Mouse (Mus musculus): ENCODE data around the gene Cux1. TPM values are rescaled to one million over a fixed set of nuclear protein-coding genes. Genes with fewer than 3 reads are reported as not detected.

The Cux1 gene
- polyA plus RNA-seq, 1 experiment from 2014 or later, result 109 TPM

DNA sequence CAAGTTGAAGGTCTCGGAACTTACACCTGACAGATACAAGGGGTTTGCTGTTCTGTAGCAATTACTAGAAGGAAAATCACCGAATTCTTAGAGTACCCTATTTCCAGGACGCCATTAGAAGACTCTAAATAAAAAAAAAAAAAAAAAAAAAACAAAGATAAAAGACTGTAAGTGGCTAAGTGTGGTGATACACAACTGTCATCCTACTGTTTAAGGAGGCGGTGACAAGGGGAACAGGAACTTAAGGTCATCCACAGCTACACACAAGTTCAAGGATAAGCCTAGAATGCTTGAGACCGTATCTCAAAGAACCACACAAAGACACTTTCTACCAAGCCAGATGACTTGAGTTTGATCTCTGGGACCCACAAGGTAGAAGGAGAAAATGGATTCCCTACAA is 56.7 kb downstream of the Cux1 start:
- 0 out of 2 replicates have a peak, but pooled peaks cover under 1% of the 10 kb centered on the region for H3K4me1 ChIP-seq (ENCODE audit: control insufficient read depth, insufficient read depth, low read length)
- no peak for DNase-seq (ENCODE audit: low spot score)
- no peak overlapping the region for H3K27ac ChIP-seq (ENCODE audit: low read depth, low read length)
- H3K9me3 ChIP-seq (ENCODE audit: control insufficient read depth, low read length), result no peaks in the 10 kb centered on the region
- H3K36me3 ChIP-seq (ENCODE audit: control insufficient read depth, insufficient read depth, low read length), result no peaks in the 10 kb centered on the region
- WGBS, result 92% methylated on average over 5 of the region's 5 CpGs
- ATAC-seq (ENCODE audit: insufficient read depth, low FRiP score, low TSS enrichment), result no peak
- no peaks in the 10 kb centered on the region for H3K27me3 ChIP-seq (ENCODE audit: control insufficient read depth, insufficient read depth, low read length)
- no peak overlapping the region for H3K9ac ChIP-seq (ENCODE audit: low read length)
- no peak overlapping the region for H3K4me3 ChIP-seq (ENCODE audit: low read depth, low read length)
- H3K4me2 ChIP-seq (ENCODE audit: low read depth), result no peak overlapping the region

DNA sequence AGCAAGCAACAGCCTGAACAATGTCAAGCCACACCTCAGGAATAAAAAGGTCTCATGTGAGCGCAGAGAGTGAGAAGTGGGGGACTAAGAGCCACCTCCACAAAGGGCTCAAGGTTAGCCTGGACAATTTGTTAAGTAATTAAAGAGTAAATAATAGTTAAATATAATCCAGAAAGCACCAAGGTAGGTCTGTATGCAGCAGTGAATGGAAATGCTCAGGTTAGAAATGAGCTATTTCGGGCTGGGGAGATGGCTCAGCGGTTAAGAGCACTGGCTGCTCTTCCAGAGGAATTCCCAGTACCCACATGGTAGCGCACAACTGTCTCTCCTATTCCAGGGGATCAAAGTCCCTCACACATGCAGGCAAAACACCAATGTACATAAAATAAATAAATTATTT is 59.7 kb downstream of the Cux1 start:
- DNase-seq (ENCODE audit: low spot score), result no peak
- ATAC-seq (ENCODE audit: insufficient read depth, low FRiP score, low TSS enrichment), result no peak
- no peak overlapping the region for H3K9ac ChIP-seq (ENCODE audit: low read length)
- 0 out of 2 replicates have a peak, but pooled peaks cover 5% of the 10 kb centered on the region for H3K4me1 ChIP-seq (ENCODE audit: control insufficient read depth, insufficient read depth, low read length)
- H3K4me2 ChIP-seq (ENCODE audit: low read depth), result no peak overlapping the region
- no peaks in the 10 kb centered on the region for H3K27me3 ChIP-seq (ENCODE audit: control insufficient read depth, insufficient read depth, low read length)
- no peaks in the 10 kb centered on the region for H3K9me3 ChIP-seq (ENCODE audit: control insufficient read depth, low read length)
- no peaks in the 10 kb centered on the region for H3K36me3 ChIP-seq (ENCODE audit: control insufficient read depth, insufficient read depth, low read length)
- no peak overlapping the region for H3K27ac ChIP-seq (ENCODE audit: low read depth, low read length)
- WGBS, result 93% methylated on average over 4 of the region's 4 CpGs
- H3K4me3 ChIP-seq (ENCODE audit: low read depth, low read length), result no peak overlapping the region

DNA sequence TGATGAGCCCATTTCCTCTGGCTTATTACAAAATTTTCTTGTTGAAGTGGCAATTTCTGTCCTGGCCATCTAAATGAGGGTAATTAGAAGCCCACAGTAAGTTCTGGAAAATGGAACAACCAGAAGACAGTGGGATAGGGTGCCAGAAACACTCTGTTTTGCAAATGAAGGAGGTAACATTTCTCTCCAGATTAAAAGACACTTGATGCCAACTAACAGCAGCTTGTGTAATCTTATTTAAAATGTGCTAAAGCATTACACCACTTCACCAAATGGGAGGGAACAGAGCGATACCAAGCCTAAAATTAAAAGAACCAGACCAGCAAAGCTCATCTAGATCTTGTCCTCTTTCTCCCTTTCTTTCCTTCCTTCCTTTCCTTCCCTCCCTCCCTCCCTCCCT is 61.0 kb downstream of the Cux1 start:
- ATAC-seq (ENCODE audit: insufficient read depth, low FRiP score, low TSS enrichment) (no peak), DNase-seq (ENCODE audit: low spot score) (no peak)
- Histone ChIP-seq H3K4me1 (ENCODE audit: control insufficient read depth, insufficient read depth, low read length) (0 out of 2 replicates have a peak, but pooled peaks cover 5% of the 10 kb centered on the region), H3K27ac (ENCODE audit: low read depth, low read length) (no peak overlapping the region), H3K4me3 (ENCODE audit: low read depth, low read length) (no peak overlapping the region), H3K36me3 (ENCODE audit: control insufficient read depth, insufficient read depth, low read length) (no peaks in the 10 kb centered on the region), H3K9me3 (ENCODE audit: control insufficient read depth, low read length) (no peaks in the 10 kb centered on the region), H3K9ac (ENCODE audit: low read length) (no peak overlapping the region), H3K4me2 (ENCODE audit: low read depth) (no peak overlapping the region), H3K27me3 (ENCODE audit: control insufficient read depth, insufficient read depth, low read length) (no peaks in the 10 kb centered on the region)
- WGBS, result 89% methylated on average over 1 of the region's 1 CpGs

DNA sequence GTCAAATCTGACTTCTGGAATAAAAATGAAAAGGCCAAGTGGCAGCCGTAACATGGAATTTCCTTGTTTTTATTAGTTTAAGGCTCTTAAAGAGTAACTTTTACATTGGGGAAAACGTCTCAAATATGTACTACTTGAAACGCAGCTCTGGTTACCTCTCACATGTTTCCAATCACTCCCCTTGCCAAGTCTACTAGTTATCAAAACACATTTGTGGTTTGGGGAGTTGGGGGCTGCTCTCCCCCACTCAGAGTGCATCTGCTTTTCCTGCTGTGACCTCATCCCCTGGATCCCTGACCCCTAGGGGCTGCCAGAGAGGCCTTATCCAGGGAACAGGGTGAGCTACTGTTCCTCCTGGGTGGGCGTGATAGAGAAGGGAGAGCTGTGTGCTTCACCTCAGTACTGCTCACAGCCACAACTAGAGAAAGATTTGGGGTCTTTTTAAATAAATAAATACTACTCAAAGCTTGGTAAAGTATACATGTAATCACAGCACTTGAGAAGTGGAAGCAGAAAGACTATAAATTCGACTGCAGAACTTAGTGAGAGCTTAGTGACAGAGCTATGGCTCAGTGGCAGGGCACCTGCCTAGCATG is 64.7 kb downstream of the Cux1 start:
- Histone ChIP-seq H3K4me3 (ENCODE audit: low read depth, low read length) (no peak overlapping the region), H3K4me2 (ENCODE audit: low read depth) (no peak overlapping the region)
- DNase-seq (ENCODE audit: low spot score), result no peak

DNA sequence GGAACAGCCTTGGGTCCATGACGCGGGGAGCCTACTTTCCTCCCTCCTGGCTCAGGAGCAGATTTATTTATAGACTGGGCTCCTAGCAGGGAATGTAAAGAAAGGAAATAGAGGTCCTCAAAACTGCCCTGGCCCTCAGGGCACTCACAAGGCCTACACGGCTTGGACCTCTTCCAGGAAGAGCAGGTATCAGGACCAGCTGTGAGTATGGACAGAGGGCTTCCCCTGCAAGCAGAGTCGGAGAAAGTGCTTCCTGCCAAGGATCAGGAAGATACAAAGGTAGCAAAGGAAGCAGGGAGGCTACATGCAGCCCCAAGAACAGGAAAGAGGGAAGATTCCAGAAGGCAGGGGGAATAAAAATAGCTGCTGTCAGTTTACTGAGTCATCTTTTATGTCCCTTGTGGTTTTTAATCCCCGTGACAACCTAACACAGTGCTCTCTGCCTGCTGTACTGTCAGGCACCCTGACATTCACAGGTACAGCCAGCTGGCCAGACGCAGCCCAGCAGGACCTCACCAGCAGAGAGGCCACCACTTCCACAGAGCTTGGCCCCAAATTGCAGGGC is 66.9 kb downstream of the Cux1 start:
- Histone ChIP-seq H3K4me3 (ENCODE audit: low read depth, low read length) (no peak overlapping the region), H3K9me3 (ENCODE audit: control insufficient read depth, low read length) (no peaks in the 10 kb centered on the region), H3K9ac (ENCODE audit: low read length) (no peak overlapping the region), H3K36me3 (ENCODE audit: control insufficient read depth, insufficient read depth, low read length) (no peaks in the 10 kb centered on the region), H3K4me2 (ENCODE audit: low read depth) (no peak overlapping the region), H3K27me3 (ENCODE audit: control insufficient read depth, insufficient read depth, low read length) (no peaks in the 10 kb centered on the region), H3K4me1 (ENCODE audit: control insufficient read depth, insufficient read depth, low read length) (peaks cover 11% of the 10 kb centered on the region; the same call in 1 of the 2 replicates), H3K27ac (ENCODE audit: low read depth, low read length) (no peak overlapping the region)
- DNase-seq (ENCODE audit: low spot score) (no peak), ATAC-seq (ENCODE audit: insufficient read depth, low FRiP score, low TSS enrichment) (no peak)
- WGBS, result 60% methylated on average over 6 of the region's 6 CpGs

More for the DNA sequence above, 64.7 kb downstream of the Cux1 start:
- no peak overlapping the region for H3K27ac ChIP-seq (ENCODE audit: low read depth, low read length)
- no peak for ATAC-seq (ENCODE audit: insufficient read depth, low FRiP score, low TSS enrichment)
- WGBS, result 50% methylated on average over 5 of the region's 5 CpGs
- H3K9me3 ChIP-seq (ENCODE audit: control insufficient read depth, low read length), result no peaks in the 10 kb centered on the region
- peaks cover 11% of the 10 kb centered on the region; the same call in 1 of the 2 replicates for H3K4me1 ChIP-seq (ENCODE audit: control insufficient read depth, insufficient read depth, low read length)
- H3K9ac ChIP-seq (ENCODE audit: low read length), result no peak overlapping the region
- H3K36me3 ChIP-seq (ENCODE audit: control insufficient read depth, insufficient read depth, low read length), result no peaks in the 10 kb centered on the region
- no peaks in the 10 kb centered on the region for H3K27me3 ChIP-seq (ENCODE audit: control insufficient read depth, insufficient read depth, low read length)

DNA sequence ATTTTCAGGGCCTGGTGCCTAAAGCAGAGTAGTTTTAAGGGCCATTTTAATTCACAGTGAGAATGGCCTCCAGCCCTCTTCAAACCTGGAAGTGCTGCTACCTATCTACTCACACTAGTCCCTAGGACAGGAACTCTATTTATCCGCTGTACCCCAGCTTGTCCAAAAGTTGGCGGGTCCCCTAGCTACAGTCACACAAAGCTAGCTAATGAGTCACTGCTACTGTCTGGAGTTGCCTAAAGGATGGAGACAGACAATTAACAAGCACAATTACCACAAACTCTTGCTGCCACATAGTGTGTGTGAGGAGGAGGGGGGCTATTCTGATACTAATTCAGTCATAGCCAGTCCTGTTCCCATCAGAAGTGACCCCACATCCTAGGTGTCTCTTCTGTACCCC is 68.0 kb downstream of the Cux1 start:
- H3K27ac ChIP-seq (ENCODE audit: low read depth, low read length), result no peak overlapping the region
- no peak overlapping the region for H3K4me3 ChIP-seq (ENCODE audit: low read depth, low read length)
- peaks cover 6% of the 10 kb centered on the region; the same call in 1 of the 2 replicates for H3K4me1 ChIP-seq (ENCODE audit: control insufficient read depth, insufficient read depth, low read length)
- 94% methylated on average over 2 of the region's 2 CpGs for WGBS
- ATAC-seq (ENCODE audit: insufficient read depth, low FRiP score, low TSS enrichment) (no peak), DNase-seq (ENCODE audit: low spot score) (no peak)
- no peaks in the 10 kb centered on the region for H3K36me3 ChIP-seq (ENCODE audit: control insufficient read depth, insufficient read depth, low read length)
- H3K9ac ChIP-seq (ENCODE audit: low read length), result no peak overlapping the region
- no peaks in the 10 kb centered on the region for H3K27me3 ChIP-seq (ENCODE audit: control insufficient read depth, insufficient read depth, low read length)
- no peak overlapping the region for H3K4me2 ChIP-seq (ENCODE audit: low read depth)
- H3K9me3 ChIP-seq (ENCODE audit: control insufficient read depth, low read length), result no peaks in the 10 kb centered on the region

DNA sequence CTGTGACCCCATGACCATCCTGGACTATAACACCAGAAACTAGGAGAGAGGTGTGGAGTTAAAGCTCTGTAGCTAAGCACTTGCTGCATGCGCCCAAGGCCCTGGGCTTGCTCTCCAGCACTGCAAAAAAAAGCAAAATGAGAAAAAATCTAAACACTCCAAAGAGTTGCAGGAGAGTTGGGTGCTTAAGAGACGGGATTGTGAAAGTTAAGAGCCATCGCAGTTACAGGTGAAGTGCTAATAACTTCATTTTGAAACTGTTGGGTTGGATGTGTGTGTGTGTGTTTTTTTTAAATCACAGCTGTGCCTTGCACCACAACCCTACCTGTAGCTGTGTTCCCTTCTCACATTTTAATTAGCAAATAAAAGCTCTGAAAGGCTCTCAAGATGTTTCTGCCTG is 68.5 kb downstream of the Cux1 start:
- no peak overlapping the region for H3K9ac ChIP-seq (ENCODE audit: low read length)
- H3K27me3 ChIP-seq (ENCODE audit: control insufficient read depth, insufficient read depth, low read length), result no peaks in the 10 kb centered on the region
- peaks cover 6% of the 10 kb centered on the region; the same call in 1 of the 2 replicates for H3K4me1 ChIP-seq (ENCODE audit: control insufficient read depth, insufficient read depth, low read length)
- DNase-seq (ENCODE audit: low spot score), result no peak
- no peak overlapping the region for H3K4me2 ChIP-seq (ENCODE audit: low read depth)
- 95% methylated on average over 3 of the region's 3 CpGs for WGBS
- ATAC-seq (ENCODE audit: insufficient read depth, low FRiP score, low TSS enrichment), result no peak
- no peak overlapping the region for H3K4me3 ChIP-seq (ENCODE audit: low read depth, low read length)
- H3K36me3 ChIP-seq (ENCODE audit: control insufficient read depth, insufficient read depth, low read length), result no peaks in the 10 kb centered on the region
- no peak overlapping the region for H3K27ac ChIP-seq (ENCODE audit: low read depth, low read length)
- H3K9me3 ChIP-seq (ENCODE audit: control insufficient read depth, low read length), result no peaks in the 10 kb centered on the region

DNA sequence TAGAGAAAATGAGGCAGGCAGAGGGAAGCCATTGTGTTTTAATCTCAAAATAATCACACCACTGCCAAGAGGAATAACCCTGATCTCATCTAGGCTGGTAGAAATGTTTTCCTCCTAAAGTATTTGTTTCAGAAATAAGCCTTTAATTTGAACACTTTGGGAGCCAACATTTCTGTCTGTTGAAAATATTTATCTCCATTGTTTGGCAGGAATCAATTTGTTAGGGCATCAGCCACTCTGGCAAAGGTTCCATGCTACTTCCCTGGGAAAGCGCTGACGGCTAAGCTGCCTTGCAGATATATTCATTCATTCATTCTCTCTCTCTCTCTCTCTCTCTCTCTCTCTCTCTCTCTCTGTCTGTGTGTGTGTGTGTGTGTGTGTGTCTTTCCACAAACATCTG is 70.0 kb downstream of the Cux1 start:
- H3K4me1 ChIP-seq (ENCODE audit: control insufficient read depth, insufficient read depth, low read length), result peaks cover 6% of the 10 kb centered on the region; the same call in 1 of the 2 replicates
- H3K4me2 ChIP-seq (ENCODE audit: low read depth), result no peak overlapping the region
- H3K4me3 ChIP-seq (ENCODE audit: low read depth, low read length), result no peak overlapping the region
- no peak for DNase-seq (ENCODE audit: low spot score)
- 88% methylated on average over 2 of the region's 2 CpGs for WGBS
- no peaks in the 10 kb centered on the region for H3K9me3 ChIP-seq (ENCODE audit: control insufficient read depth, low read length)
- no peaks in the 10 kb centered on the region for H3K27me3 ChIP-seq (ENCODE audit: control insufficient read depth, insufficient read depth, low read length)
- H3K27ac ChIP-seq (ENCODE audit: low read depth, low read length), result no peak overlapping the region
- H3K9ac ChIP-seq (ENCODE audit: low read length), result no peak overlapping the region
- no peak for ATAC-seq (ENCODE audit: insufficient read depth, low FRiP score, low TSS enrichment)
- H3K36me3 ChIP-seq (ENCODE audit: control insufficient read depth, insufficient read depth, low read length), result no peaks in the 10 kb centered on the region

DNA sequence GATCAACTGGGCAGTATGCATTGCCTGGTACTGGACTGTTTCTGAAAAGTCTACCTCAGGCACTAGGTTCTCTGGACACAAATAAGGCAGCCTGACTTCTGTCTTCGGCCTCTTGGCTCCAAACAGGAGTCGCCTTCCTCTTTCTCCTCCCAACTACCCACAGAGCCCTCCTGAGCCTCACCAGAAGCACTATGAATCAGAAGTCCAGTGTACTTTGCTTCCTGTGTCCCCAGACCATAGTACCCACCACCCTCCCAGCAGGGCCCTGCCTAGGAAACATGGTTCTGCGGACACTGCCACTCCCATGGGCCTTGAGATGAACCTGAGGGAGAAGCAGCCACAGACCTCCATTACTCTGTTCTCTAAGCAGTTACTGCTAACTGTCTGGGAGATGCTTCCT is 71.7 kb downstream of the Cux1 start:
- Histone ChIP-seq H3K9ac (ENCODE audit: low read length) (no peak overlapping the region), H3K27me3 (ENCODE audit: control insufficient read depth, insufficient read depth, low read length) (no peaks in the 10 kb centered on the region), H3K4me3 (ENCODE audit: low read depth, low read length) (no peak overlapping the region), H3K36me3 (ENCODE audit: control insufficient read depth, insufficient read depth, low read length) (no peaks in the 10 kb centered on the region), H3K9me3 (ENCODE audit: control insufficient read depth, low read length) (no peaks in the 10 kb centered on the region), H3K4me2 (ENCODE audit: low read depth) (no peak overlapping the region), H3K4me1 (ENCODE audit: control insufficient read depth, insufficient read depth, low read length) (peaks cover 5% of the 10 kb centered on the region; the same call in 1 of the 2 replicates), H3K27ac (ENCODE audit: low read depth, low read length) (no peak overlapping the region)
- ATAC-seq (ENCODE audit: insufficient read depth, low FRiP score, low TSS enrichment), result no peak
- 95% methylated on average over 3 of the region's 3 CpGs for WGBS
- DNase-seq (ENCODE audit: low spot score), result no peak
